Mouse (Mus musculus) forebrain, embryonic 12.5 days (tissue): ENCODE results near the gene Zfpm1. TPM values are rescaled to one million over a fixed set of nuclear protein-coding genes. Genes with fewer than 3 reads are reported as not detected.

Experiments
- ATAC-seq: fragments of 200-750 bp; cut with Nextera tagmentation; 2 replicates; pipeline ENCODE4 v1.8.0; 2017; ENCODE audit warnings: moderate TSS enrichment; ENCODE audit not compliant: low FRiP score
- H3K27ac ChIP-seq: fragments of 300-500 bp; sonication (generic); 2 replicates; pipeline ENCODE4 v1.5.1; 2016; ENCODE audit warnings: mild to moderate bottlenecking
- H3K27me3 ChIP-seq: fragments of 300-500 bp; sonication (generic); 2 replicates; pipeline ENCODE4 v1.6.1; 2016; ENCODE audit warnings: mild to moderate bottlenecking
- H3K36me3 ChIP-seq: fragments of 300-500 bp; sonication (generic); replicated peaks from 2 replicates; pipeline ENCODE4 v1.6.1; 2016; ENCODE audit warnings: mild to moderate bottlenecking
- H3K4me1 ChIP-seq: fragments of 300-500 bp; sonication (generic); 2 replicates; pipeline ENCODE4 v1.6.1; 2016
- H3K4me2 ChIP-seq: fragments of 300-500 bp; sonication (generic); 2 replicates; pipeline ENCODE4 v1.6.1; 2016; ENCODE audit warnings: mild to moderate bottlenecking, moderate library complexity
- H3K4me3 ChIP-seq: fragments of 300-500 bp; sonication (generic); replicated peaks from 2 replicates; pipeline ENCODE4 v1.5.1; 2016; ENCODE audit warnings: mild to moderate bottlenecking
- H3K9ac ChIP-seq: fragments of 300-500 bp; sonication (generic); 2 replicates; pipeline ENCODE4 v1.6.1; 2016; ENCODE audit warnings: mild to moderate bottlenecking
- H3K9me3 ChIP-seq: fragments of 300-500 bp; sonication (generic); 2 replicates; pipeline ENCODE4 v1.6.1; 2016
- WGBS: fragments of 180-500 bp; shearing (Covaris S2); methylation state at CpG from one replicate; pipeline ENCODE4 v1.1.7; 2016; 5-methylcytosine and 5-hydroxymethylcytosine counted together
- polyA plus RNA-seq: library from polyadenylated mRNA; unstranded; fragments of >200 nt; fragmentation: Nextera tagmentation; extraction: Ambion mirVana; gene quantifications from 2 replicates; pipeline ENCODE4 v1.2.1, GENCODE M21; 2016

Zfpm1 gene
- polyA plus RNA-seq, 1 experiment from 2014 or later, result 1.2 TPM

- H3K36me3 ChIP-seq, result no peaks in the 10 kb centered on the region
- peaks cover 82% of the 10 kb centered on the region for H3K27me3 ChIP-seq
- no peak overlapping the region for H3K4me2 ChIP-seq
- no peak overlapping the region for H3K27ac ChIP-seq
- WGBS, result 85% methylated on average over 8 of the region's 8 CpGs
- ATAC-seq, result no peak
- H3K4me3 ChIP-seq, result no peak overlapping the region
- H3K9ac ChIP-seq, result no peak overlapping the region
- H3K4me1 ChIP-seq, result peaks cover 61% of the 10 kb centered on the region
- H3K9me3 ChIP-seq, result no peaks in the 10 kb centered on the region
Observed at GRCm38 (mm10) chr8:122287742-122288141, 5.8 kb downstream of the Zfpm1 start.

GRCm38 (mm10) chr8:122288344-122288743, 6.4 kb downstream of the Zfpm1 start:
- no peaks in the 10 kb centered on the region for H3K9me3 ChIP-seq
- H3K9ac ChIP-seq, result no peak overlapping the region
- peaks cover 55% of the 10 kb centered on the region for H3K4me1 ChIP-seq
- no peak overlapping the region for H3K4me3 ChIP-seq
- H3K27me3 ChIP-seq, result peaks cover 76% of the 10 kb centered on the region
- 65% methylated on average over 3 of the region's 3 CpGs for WGBS
- H3K36me3 ChIP-seq, result no peaks in the 10 kb centered on the region
- ATAC-seq, result no peak
- H3K4me2 ChIP-seq, result no peak overlapping the region
- H3K27ac ChIP-seq, result no peak overlapping the region

GRCm38 (mm10) chr8:122291075-122291474, 9.1 kb downstream of the Zfpm1 start:
- Histone ChIP-seq H3K9me3 (no peaks in the 10 kb centered on the region), H3K4me1 (peaks cover 50% of the 10 kb centered on the region), H3K4me2 (no peak overlapping the region), H3K9ac (no peak overlapping the region), H3K27ac (no peak overlapping the region), H3K36me3 (no peaks in the 10 kb centered on the region), H3K27me3 (peaks cover 53% of the 10 kb centered on the region), H3K4me3 (no peak overlapping the region)
- ATAC-seq, result no peak
- WGBS, result 78% methylated on average over 12 of the region's 12 CpGs

GRCm38 (mm10) chr8:122291549-122291948, 9.6 kb downstream of the Zfpm1 start:
- H3K36me3 ChIP-seq, result no peaks in the 10 kb centered on the region
- 38% methylated on average over 10 of the region's 10 CpGs for WGBS
- no peaks in the 10 kb centered on the region for H3K9me3 ChIP-seq
- 0 out of 2 replicates have a peak, but pooled peaks have one; percentile 35 for ATAC-seq
- peaks cover 51% of the 10 kb centered on the region for H3K4me1 ChIP-seq
- H3K4me2 ChIP-seq, result no peak overlapping the region
- H3K9ac ChIP-seq, result 0 out of 2 replicates have a peak overlapping the region, but pooled peaks have one; percentile 1
- peaks cover 49% of the 10 kb centered on the region for H3K27me3 ChIP-seq
- peak overlapping the region; percentile 21; the same call in 1 of the 2 replicates for H3K27ac ChIP-seq
- H3K4me3 ChIP-seq, result no peak overlapping the region

- no peak overlapping the region for H3K27ac ChIP-seq
Observed at GRCm38 (mm10) chr8:122293484-122293883, 11.5 kb downstream of the Zfpm1 start.

GRCm38 (mm10) chr8:122294273-122294683, 12.3 kb downstream of the Zfpm1 start:
- Histone ChIP-seq H3K27me3 (peaks cover 30% of the 10 kb centered on the region), H3K9me3 (no peaks in the 10 kb centered on the region), H3K9ac (no peak overlapping the region), H3K4me3 (no peak overlapping the region), H3K27ac (no peak overlapping the region), H3K36me3 (no peaks in the 10 kb centered on the region), H3K4me2 (no peak overlapping the region), H3K4me1 (peaks cover 63% of the 10 kb centered on the region)
- WGBS, result 2% methylated on average over 7 of the region's 7 CpGs
- ATAC-seq, result peak; percentile 30; the same call in 1 of the 2 replicates

More at GRCm38 (mm10) chr8:122293484-122293883, 11.5 kb downstream of the Zfpm1 start:
- Histone ChIP-seq H3K9me3 (no peaks in the 10 kb centered on the region), H3K9ac (no peak overlapping the region), H3K4me1 (peaks cover 63% of the 10 kb centered on the region), H3K36me3 (no peaks in the 10 kb centered on the region), H3K4me2 (no peak overlapping the region), H3K27me3 (peaks cover 37% of the 10 kb centered on the region), H3K4me3 (no peak overlapping the region)
- ATAC-seq, result no peak
- WGBS, result 72% methylated on average over 10 of the region's 10 CpGs

GRCm38 (mm10) chr8:122295389-122295788, 13.4 kb downstream of the Zfpm1 start:
- no peak for ATAC-seq
- Histone ChIP-seq H3K4me2 (no peak overlapping the region), H3K4me3 (no peak overlapping the region), H3K27ac (no peak overlapping the region), H3K4me1 (peaks cover 56% of the 10 kb centered on the region), H3K9ac (no peak overlapping the region), H3K27me3 (peaks cover 21% of the 10 kb centered on the region), H3K9me3 (no peaks in the 10 kb centered on the region), H3K36me3 (no peaks in the 10 kb centered on the region)
- 78% methylated on average over 9 of the region's 9 CpGs for WGBS

- ATAC-seq, result no peak
- H3K4me2 ChIP-seq, result no peak overlapping the region
- H3K9ac ChIP-seq, result no peak overlapping the region
- 51% methylated on average over 24 of the region's 24 CpGs for WGBS
- no peaks in the 10 kb centered on the region for H3K36me3 ChIP-seq
- 0 out of 2 replicates have a peak overlapping the region, but pooled peaks have one; percentile 20 for H3K27ac ChIP-seq
- H3K4me1 ChIP-seq, result peaks cover 47% of the 10 kb centered on the region
- H3K27me3 ChIP-seq, result peaks cover 21% of the 10 kb centered on the region
- H3K4me3 ChIP-seq, result no peak overlapping the region
- H3K9me3 ChIP-seq, result no peaks in the 10 kb centered on the region
Observed at GRCm38 (mm10) chr8:122296173-122297001, 14.4 kb downstream of the Zfpm1 start.

- no peak overlapping the region for H3K27ac ChIP-seq
- no peak overlapping the region for H3K9ac ChIP-seq
- H3K4me3 ChIP-seq, result no peak overlapping the region
- WGBS, result 69% methylated on average over 16 of the region's 16 CpGs
- no peak overlapping the region for H3K4me2 ChIP-seq
- no peaks in the 10 kb centered on the region for H3K9me3 ChIP-seq
- no peak for ATAC-seq
- H3K27me3 ChIP-seq, result peaks cover 9% of the 10 kb centered on the region
- no peaks in the 10 kb centered on the region for H3K36me3 ChIP-seq
- H3K4me1 ChIP-seq, result peaks cover 49% of the 10 kb centered on the region
Observed at GRCm38 (mm10) chr8:122299581-122300254, 17.8 kb downstream of the Zfpm1 start.

GRCm38 (mm10) chr8:122301081-122301480, 19.1 kb downstream of the Zfpm1 start:
- no peak overlapping the region for H3K9ac ChIP-seq
- H3K4me3 ChIP-seq, result no peak overlapping the region
- H3K27me3 ChIP-seq, result peaks cover 11% of the 10 kb centered on the region
- 77% methylated on average over 13 of the region's 13 CpGs for WGBS
- no peak overlapping the region for H3K27ac ChIP-seq
- no peak for ATAC-seq
- H3K4me1 ChIP-seq, result peaks cover 38% of the 10 kb centered on the region
- H3K4me2 ChIP-seq, result no peak overlapping the region
- no peaks in the 10 kb centered on the region for H3K36me3 ChIP-seq
- no peaks in the 10 kb centered on the region for H3K9me3 ChIP-seq

- no peak overlapping the region for H3K4me2 ChIP-seq
- no peak overlapping the region for H3K27ac ChIP-seq
- H3K4me1 ChIP-seq, result peaks cover 30% of the 10 kb centered on the region
- H3K27me3 ChIP-seq, result peaks cover 11% of the 10 kb centered on the region
- ATAC-seq, result no peak
- no peaks in the 10 kb centered on the region for H3K36me3 ChIP-seq
- H3K9ac ChIP-seq, result no peak overlapping the region
- H3K4me3 ChIP-seq, result no peak overlapping the region
- WGBS, result 82% methylated on average over 5 of the region's 5 CpGs
- no peaks in the 10 kb centered on the region for H3K9me3 ChIP-seq
Observed at GRCm38 (mm10) chr8:122301866-122302265, 19.9 kb downstream of the Zfpm1 start.

- 82% methylated on average over 6 of the region's 6 CpGs for WGBS
- no peak overlapping the region for H3K27ac ChIP-seq
- no peak overlapping the region for H3K9ac ChIP-seq
- H3K36me3 ChIP-seq, result no peaks in the 10 kb centered on the region
- H3K9me3 ChIP-seq, result no peaks in the 10 kb centered on the region
- H3K27me3 ChIP-seq, result peaks cover 6% of the 10 kb centered on the region
- peaks cover 22% of the 10 kb centered on the region for H3K4me1 ChIP-seq
- no peak for ATAC-seq
- H3K4me2 ChIP-seq, result no peak overlapping the region
- no peak overlapping the region for H3K4me3 ChIP-seq
Observed at GRCm38 (mm10) chr8:122303451-122303850, 21.5 kb downstream of the Zfpm1 start.
